Mouse (Mus musculus): ENCODE results near the gene Ptgis. TPM values are rescaled to one million over a fixed set of nuclear protein-coding genes. Genes with fewer than 3 reads are reported as not detected.

Ptgis gene
- polyA plus RNA-seq, 1 experiment from 2014 or later: 1.4 TPM

GRCm38 (mm10) chr2:167273206-167273740 is 32.9 kb upstream of the Ptgis start:
- 55% methylated on average over 13 of the region's 13 CpGs for WGBS (ENCODE audit: insufficient replicate concordance)
- no peak overlapping the region for H3K9ac ChIP-seq
- DNase-seq: no peak
- H3K27ac ChIP-seq: no peak overlapping the region
- no peaks in the 10 kb centered on the region; the same call in 1 of the 2 replicates for H3K4me1 ChIP-seq (replicated peaks)
- H3K4me3 ChIP-seq (replicated peaks): no peak overlapping the region
- H3K9me3 ChIP-seq (replicated peaks): no peaks in the 10 kb centered on the region
- ATAC-seq (ENCODE audit: low read depth): no peak
- no peak overlapping the region for H3K4me2 ChIP-seq
- H3K27me3 ChIP-seq: 0 out of 2 replicates have a peak, but pooled peaks cover 2% of the 10 kb centered on the region
- no peaks in the 10 kb centered on the region for H3K36me3 ChIP-seq

DNA sequence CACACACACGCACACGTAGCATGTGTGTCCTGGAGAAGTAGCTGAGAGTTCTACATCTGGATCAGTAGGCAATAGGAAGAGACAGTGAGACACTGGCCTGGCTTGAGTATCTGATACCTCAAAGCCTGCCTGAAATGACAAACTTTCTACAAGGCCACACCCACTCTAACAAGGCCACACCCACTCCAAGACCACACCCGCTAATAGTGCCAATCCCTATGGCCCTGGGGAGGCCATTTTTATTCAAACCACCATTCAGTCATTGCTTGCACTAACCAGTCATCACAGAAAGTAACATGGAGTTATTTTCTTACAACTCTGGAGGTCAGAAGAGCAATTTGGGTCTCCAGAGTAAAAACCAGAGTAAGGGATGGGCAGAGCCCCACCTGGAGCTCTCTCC is 32.3 kb upstream of the Ptgis start:
- no peak overlapping the region for H3K4me3 ChIP-seq (replicated peaks)
- no peak for ATAC-seq (ENCODE audit: low read depth)
- H3K4me2 ChIP-seq: no peak overlapping the region
- no peaks in the 10 kb centered on the region; the same call in 1 of the 2 replicates for H3K4me1 ChIP-seq (replicated peaks)
- no peaks in the 10 kb centered on the region for H3K9me3 ChIP-seq (replicated peaks)
- H3K27ac ChIP-seq: no peak overlapping the region
- WGBS (ENCODE audit: insufficient replicate concordance): 75% methylated on average over 3 of the region's 3 CpGs
- H3K36me3 ChIP-seq: no peaks in the 10 kb centered on the region
- no peak for DNase-seq
- H3K9ac ChIP-seq: no peak overlapping the region
- H3K27me3 ChIP-seq: 0 out of 2 replicates have a peak, but pooled peaks cover 2% of the 10 kb centered on the region

DNA sequence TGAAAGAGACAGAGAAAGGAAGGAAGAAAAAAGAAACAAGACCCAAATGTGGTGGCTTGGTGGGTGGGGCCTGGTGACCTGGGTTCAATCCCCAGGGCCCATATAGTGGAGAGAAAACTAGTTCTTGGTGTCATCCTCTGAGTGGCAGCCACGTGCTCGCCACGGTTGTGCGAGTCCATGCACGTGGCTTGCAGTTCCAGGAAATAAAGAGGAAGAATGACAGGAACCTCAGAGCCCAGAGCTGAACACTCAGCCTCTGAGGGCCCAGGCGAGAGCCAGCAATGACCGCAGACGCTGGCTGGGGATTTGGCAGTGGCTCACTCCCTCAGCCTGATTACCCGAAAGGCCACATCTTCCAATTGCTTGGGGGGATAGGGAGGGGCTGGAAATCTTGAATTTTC is 30.7 kb upstream of the Ptgis start:
- Histone ChIP-seq H3K9me3 (replicated peaks) (no peaks in the 10 kb centered on the region), H3K4me3 (replicated peaks) (no peak overlapping the region), H3K27ac (no peak overlapping the region), H3K4me2 (no peak overlapping the region), H3K36me3 (no peaks in the 10 kb centered on the region), H3K4me1 (replicated peaks) (no peaks in the 10 kb centered on the region; the same call in 1 of the 2 replicates), H3K9ac (no peak overlapping the region), H3K27me3 (0 out of 2 replicates have a peak, but pooled peaks cover 2% of the 10 kb centered on the region)
- no peak for ATAC-seq (ENCODE audit: low read depth)
- 50% methylated on average over 9 of the region's 9 CpGs for WGBS (ENCODE audit: insufficient replicate concordance)
- DNase-seq: no peak

DNA sequence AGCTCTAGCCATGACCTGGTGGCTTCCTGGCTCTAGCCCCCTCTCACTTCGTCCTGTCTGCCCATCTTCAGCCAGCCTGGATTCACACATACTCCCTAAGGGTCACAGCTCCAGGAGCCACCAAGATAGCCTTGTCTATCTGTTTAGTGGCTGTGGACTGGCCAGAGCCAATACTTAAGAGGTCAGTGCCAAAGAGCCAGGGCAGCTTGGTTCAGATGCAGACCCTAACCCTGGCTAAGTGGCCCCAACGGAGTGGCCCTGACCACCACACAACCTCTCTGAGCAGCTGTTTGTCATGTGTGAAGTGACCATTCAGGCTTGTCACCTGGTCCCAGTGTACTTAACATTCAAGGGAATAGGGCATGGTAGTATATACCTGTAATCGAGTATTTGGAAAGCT is 30.1 kb upstream of the Ptgis start:
- DNase-seq: no peak
- no peaks in the 10 kb centered on the region for H3K36me3 ChIP-seq
- no peak for ATAC-seq (ENCODE audit: low read depth)
- H3K27ac ChIP-seq: no peak overlapping the region
- 73% methylated on average over 3 of the region's 3 CpGs for WGBS (ENCODE audit: insufficient replicate concordance)
- H3K4me2 ChIP-seq: no peak overlapping the region
- H3K27me3 ChIP-seq: no peaks in the 10 kb centered on the region
- H3K9me3 ChIP-seq (replicated peaks): no peaks in the 10 kb centered on the region
- H3K4me3 ChIP-seq (replicated peaks): no peak overlapping the region
- H3K9ac ChIP-seq: no peak overlapping the region
- H3K4me1 ChIP-seq (replicated peaks): no peaks in the 10 kb centered on the region; the same call in 1 of the 2 replicates

DNA sequence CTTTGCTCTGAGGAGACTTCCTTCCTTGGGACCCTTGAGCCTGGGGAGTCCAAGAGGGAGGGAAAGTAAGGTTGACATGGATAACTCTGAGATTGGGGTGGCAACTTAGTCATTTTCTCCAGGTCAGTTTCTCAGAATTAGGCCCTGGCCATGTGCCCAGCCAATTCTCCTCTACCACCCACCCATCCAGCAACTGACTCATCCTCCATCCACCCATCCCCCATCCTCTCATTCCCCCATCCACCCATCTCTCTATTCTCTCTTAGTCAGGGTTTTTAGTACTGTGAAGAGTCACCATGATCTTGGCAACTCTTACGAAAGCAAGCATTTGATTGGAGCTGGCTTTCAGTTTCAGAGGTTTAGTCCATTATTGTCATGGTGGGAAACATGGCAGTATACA is 28.3 kb upstream of the Ptgis start:
- H3K27ac ChIP-seq: no peak overlapping the region
- no peak overlapping the region for H3K4me2 ChIP-seq
- no peaks in the 10 kb centered on the region; the same call in 1 of the 2 replicates for H3K4me1 ChIP-seq (replicated peaks)
- H3K9me3 ChIP-seq (replicated peaks): no peaks in the 10 kb centered on the region
- H3K4me3 ChIP-seq (replicated peaks): no peak overlapping the region
- ATAC-seq (ENCODE audit: low read depth) (no peak), DNase-seq (no peak)
- H3K27me3 ChIP-seq: no peaks in the 10 kb centered on the region
- no peaks in the 10 kb centered on the region for H3K36me3 ChIP-seq
- WGBS (ENCODE audit: insufficient replicate concordance): 77% methylated on average over 1 of the region's 1 CpGs
- H3K9ac ChIP-seq: no peak overlapping the region

- no peak overlapping the region for H3K4me2 ChIP-seq
- H3K9ac ChIP-seq: no peak overlapping the region
- H3K9me3 ChIP-seq (replicated peaks): no peaks in the 10 kb centered on the region
- DNase-seq: no peak
- H3K36me3 ChIP-seq: no peaks in the 10 kb centered on the region
- no peak for ATAC-seq (ENCODE audit: low read depth)
- H3K27me3 ChIP-seq: no peaks in the 10 kb centered on the region
- H3K4me1 ChIP-seq (replicated peaks): no peaks in the 10 kb centered on the region; the same call in 1 of the 2 replicates
- H3K4me3 ChIP-seq (replicated peaks): no peak overlapping the region
- H3K27ac ChIP-seq: no peak overlapping the region
- WGBS (ENCODE audit: insufficient replicate concordance): 80% methylated on average over 8 of the region's 8 CpGs
Observed at GRCm38 (mm10) chr2:167268411-167268690, 27.9 kb upstream of the Ptgis start.

GRCm38 (mm10) chr2:167267531-167268410 is 27.4 kb upstream of the Ptgis start:
- no peak overlapping the region for H3K27ac ChIP-seq
- ATAC-seq (ENCODE audit: low read depth): no peak
- H3K9ac ChIP-seq: no peak overlapping the region
- H3K4me1 ChIP-seq (replicated peaks): no peaks in the 10 kb centered on the region; the same call in 1 of the 2 replicates
- no peaks in the 10 kb centered on the region for H3K36me3 ChIP-seq
- no peak overlapping the region for H3K4me2 ChIP-seq
- 64% methylated on average over 14 of the region's 14 CpGs for WGBS (ENCODE audit: insufficient replicate concordance)
- no peak overlapping the region for H3K4me3 ChIP-seq (replicated peaks)
- no peak for DNase-seq
- H3K9me3 ChIP-seq (replicated peaks): no peaks in the 10 kb centered on the region
- H3K27me3 ChIP-seq: no peaks in the 10 kb centered on the region

GRCm38 (mm10) chr2:167266231-167266630 is 25.8 kb upstream of the Ptgis start:
- H3K9ac ChIP-seq: no peak overlapping the region
- no peaks in the 10 kb centered on the region; the same call in 1 of the 2 replicates for H3K4me1 ChIP-seq (replicated peaks)
- no peak overlapping the region for H3K4me3 ChIP-seq (replicated peaks)
- DNase-seq (no peak), ATAC-seq (ENCODE audit: low read depth) (no peak)
- no peaks in the 10 kb centered on the region for H3K36me3 ChIP-seq
- H3K27ac ChIP-seq: no peak overlapping the region
- 72% methylated on average over 10 of the region's 10 CpGs for WGBS (ENCODE audit: insufficient replicate concordance)
- no peak overlapping the region for H3K4me2 ChIP-seq
- H3K9me3 ChIP-seq (replicated peaks): no peaks in the 10 kb centered on the region
- no peaks in the 10 kb centered on the region for H3K27me3 ChIP-seq

DNA sequence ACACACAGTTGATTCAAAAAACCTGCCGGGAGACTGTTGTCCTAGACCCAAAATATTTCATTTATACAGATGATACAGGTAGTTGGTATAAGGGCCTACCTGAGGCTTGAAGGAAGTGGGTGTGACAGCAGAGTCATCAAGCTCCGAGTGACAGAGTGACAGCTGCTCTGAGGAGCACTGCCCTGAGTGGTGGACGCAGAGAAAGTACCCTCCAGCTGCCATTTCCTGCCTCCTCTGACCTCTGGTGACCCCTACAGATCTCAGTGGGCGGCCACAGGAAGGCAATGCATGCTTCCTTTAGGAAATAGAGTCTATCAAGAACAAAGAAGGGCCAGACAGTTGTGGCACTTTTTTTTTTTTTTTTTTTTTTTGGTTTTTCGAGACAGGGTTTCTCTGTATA is 25.4 kb upstream of the Ptgis start:
- Histone ChIP-seq H3K9me3 (replicated peaks) (no peaks in the 10 kb centered on the region), H3K27me3 (no peaks in the 10 kb centered on the region), H3K4me3 (replicated peaks) (no peak overlapping the region), H3K4me2 (no peak overlapping the region), H3K27ac (no peak overlapping the region), H3K9ac (no peak overlapping the region), H3K4me1 (replicated peaks) (no peaks in the 10 kb centered on the region), H3K36me3 (no peaks in the 10 kb centered on the region)
- 22% methylated on average over 5 of the region's 5 CpGs for WGBS (ENCODE audit: insufficient replicate concordance)
- DNase-seq (no peak), ATAC-seq (ENCODE audit: low read depth) (no peak)

DNA sequence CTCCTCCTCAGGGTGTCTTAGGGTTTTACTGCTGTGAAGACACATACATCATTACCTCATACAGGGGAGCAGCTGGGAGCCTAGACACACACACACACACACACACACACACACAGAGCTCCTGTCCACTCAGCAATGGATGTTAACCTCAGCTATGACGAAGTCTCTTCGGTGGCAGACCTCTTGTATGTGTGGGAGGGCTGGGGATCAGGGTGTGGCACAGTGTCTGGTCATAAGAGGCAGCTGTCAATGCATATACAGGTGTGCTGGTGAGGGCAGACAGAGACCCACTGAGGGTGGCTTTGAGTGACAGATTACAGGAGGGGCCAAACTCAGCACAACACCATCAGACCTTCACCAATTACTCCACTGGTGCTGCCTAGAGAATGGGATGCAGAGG is 24.6 kb upstream of the Ptgis start:
- 68% methylated on average over 2 of the region's 2 CpGs for WGBS (ENCODE audit: insufficient replicate concordance)
- Histone ChIP-seq H3K4me1 (replicated peaks) (no peaks in the 10 kb centered on the region), H3K36me3 (no peaks in the 10 kb centered on the region), H3K27ac (no peak overlapping the region), H3K9ac (no peak overlapping the region), H3K4me2 (no peak overlapping the region), H3K27me3 (no peaks in the 10 kb centered on the region), H3K4me3 (replicated peaks) (no peak overlapping the region), H3K9me3 (replicated peaks) (no peaks in the 10 kb centered on the region)
- DNase-seq (no peak), ATAC-seq (ENCODE audit: low read depth) (no peak)

DNA sequence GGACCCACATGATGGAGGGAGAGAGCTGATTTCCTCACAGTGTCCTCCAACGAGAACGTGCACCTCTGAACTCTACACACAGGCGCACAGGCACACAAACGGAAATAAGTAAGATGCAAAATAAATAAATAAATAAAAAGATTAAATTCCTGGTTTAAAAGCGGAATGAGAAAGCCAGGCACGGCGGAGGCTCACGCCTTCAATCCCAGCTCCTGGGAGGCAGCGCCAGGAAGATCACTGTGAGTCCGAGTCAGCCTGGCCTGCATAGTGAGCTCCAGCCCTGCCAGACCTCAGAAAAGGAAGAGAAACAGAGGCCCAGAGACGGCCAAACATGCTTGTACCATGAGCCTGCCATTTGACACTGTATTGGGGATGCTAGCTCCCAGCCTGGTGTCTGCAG is 23.5 kb upstream of the Ptgis start:
- ATAC-seq (ENCODE audit: low read depth) (no peak), DNase-seq (no peak)
- no peak overlapping the region for H3K4me2 ChIP-seq
- H3K9ac ChIP-seq: no peak overlapping the region
- 75% methylated on average over 11 of the region's 11 CpGs for WGBS (ENCODE audit: insufficient replicate concordance)
- H3K36me3 ChIP-seq: no peaks in the 10 kb centered on the region
- H3K4me3 ChIP-seq (replicated peaks): no peak overlapping the region
- H3K4me1 ChIP-seq (replicated peaks): no peaks in the 10 kb centered on the region
- H3K27me3 ChIP-seq: no peaks in the 10 kb centered on the region
- H3K27ac ChIP-seq: no peak overlapping the region
- H3K9me3 ChIP-seq (replicated peaks): no peaks in the 10 kb centered on the region
